Mouse (Mus musculus) midbrain, embryonic 15.5 days (tissue): ENCODE measurements around the gene Pigyl. TPM values are rescaled to one million over a fixed set of nuclear protein-coding genes. Genes with fewer than 3 reads are reported as not detected.
A peak's percentile ranks its signal among the peaks of the same experiment; 100 is the strongest.
"Not testable (repeated sequence)": the region's sequence is repeated elsewhere in the genome, so short reads cannot be mapped to it uniquely, and the experiment has no call there.

Experiments
- ATAC-seq: fragments of 200-750 bp; cut with Nextera tagmentation; replicated peaks from 2 replicates; pipeline ENCODE4 v1.8.0; 2017; ENCODE audit warnings: moderate TSS enrichment
- H3K27ac ChIP-seq: fragments of 300-500 bp; sonication (generic); 2 replicates; pipeline ENCODE4 v1.5.1; 2015; ENCODE audit warnings: mild to moderate bottlenecking, inconsistent platforms
- H3K27me3 ChIP-seq: fragments of 300-500 bp; sonication (generic); replicated peaks from 2 replicates; pipeline ENCODE4 v1.6.1; 2015; ENCODE audit warnings: inconsistent platforms
- H3K36me3 ChIP-seq: fragments of 300-500 bp; sonication (generic); replicated peaks from 2 replicates; pipeline ENCODE4 v1.6.1; 2015; ENCODE audit warnings: inconsistent platforms
- H3K4me1 ChIP-seq: fragments of 300-500 bp; sonication (generic); 2 replicates; pipeline ENCODE4 v1.6.1; 2015; ENCODE audit warnings: inconsistent platforms
- H3K4me2 ChIP-seq: fragments of 300-500 bp; sonication (generic); 2 replicates; pipeline ENCODE4 v1.6.1; 2015; ENCODE audit warnings: inconsistent platforms, mild to moderate bottlenecking, moderate library complexity
- H3K4me3 ChIP-seq: fragments of 300-500 bp; sonication (generic); 2 replicates; pipeline ENCODE4 v1.5.1; 2015; ENCODE audit warnings: mild to moderate bottlenecking, inconsistent platforms
- H3K9ac ChIP-seq: fragments of 300-500 bp; sonication (generic); 2 replicates; pipeline ENCODE4 v1.6.1; 2015; ENCODE audit warnings: mild to moderate bottlenecking, inconsistent platforms
- H3K9me3 ChIP-seq: fragments of 300-500 bp; sonication (generic); 2 replicates; pipeline ENCODE4 v1.6.1; 2016; ENCODE audit warnings: inconsistent platforms
- WGBS: fragments of 180-500 bp; shearing (Covaris S2); methylation state at CpG from one replicate; pipeline ENCODE4 v1.1.7; 2015; ENCODE audit warnings: mixed read lengths; 5-methylcytosine and 5-hydroxymethylcytosine counted together
- polyA plus RNA-seq: library from polyadenylated mRNA; unstranded; fragments of >200 nt; fragmentation: Nextera tagmentation; extraction: Ambion mirVana; gene quantifications from 2 replicates; pipeline ENCODE4 v1.2.1, GENCODE M21; 2015

Pigyl gene
- polyA plus RNA-seq, 1 experiment from 2014 or later = 85.7 TPM

GRCm38 (mm10) chr9:22144304-22144965 is 12.2 kb upstream of the Pigyl start:
- Histone ChIP-seq H3K4me3 (no peak overlapping the region), H3K9me3 (no peaks in the 10 kb centered on the region), H3K9ac (no peak overlapping the region), H3K27ac (no peak overlapping the region), H3K27me3 (no peaks in the 10 kb centered on the region), H3K4me1 (no peaks in the 10 kb centered on the region), H3K36me3 (no peaks in the 10 kb centered on the region), H3K4me2 (no peak overlapping the region)
- WGBS = 83% methylated on average over 8 of the region's 8 CpGs
- no peak for ATAC-seq

DNA sequence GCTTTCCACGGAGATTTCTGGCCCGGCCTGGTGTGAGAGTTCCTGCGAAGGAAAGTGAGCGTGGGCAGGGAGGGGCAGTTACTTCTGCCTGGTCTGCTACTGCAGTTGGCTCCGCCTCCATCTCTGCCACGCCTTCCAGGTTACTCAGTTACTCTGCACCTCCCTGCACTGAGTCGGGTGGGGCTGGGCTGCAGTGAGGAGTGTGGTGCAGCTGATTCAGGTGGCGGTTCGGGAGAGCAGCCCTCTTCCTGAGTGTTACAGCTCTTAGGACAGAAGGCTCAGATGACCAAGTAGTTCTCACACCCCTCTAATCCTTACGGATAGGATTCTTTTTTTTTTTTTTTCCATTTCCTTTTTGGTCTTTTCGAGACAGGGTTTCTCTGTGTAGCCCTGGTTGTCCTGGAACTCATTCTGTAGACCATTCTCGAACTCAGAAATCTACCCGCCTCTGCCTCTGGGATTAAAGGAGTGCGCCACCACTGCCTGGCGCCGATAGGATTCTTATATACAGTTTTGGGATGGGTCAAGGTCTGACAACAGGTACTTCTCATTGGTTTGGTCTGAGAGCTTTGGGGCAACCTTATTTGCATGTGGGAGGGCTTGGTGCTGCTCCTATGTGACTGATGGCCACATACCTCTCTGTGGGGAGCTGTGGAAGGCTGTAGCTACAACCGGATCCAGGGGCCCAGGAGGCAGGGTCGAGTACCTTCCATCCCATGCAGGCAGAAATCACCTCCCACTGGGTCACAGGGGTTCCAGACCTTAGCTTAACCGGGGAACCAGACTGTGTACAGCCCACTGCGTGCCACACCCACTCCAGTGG is 7.0 kb upstream of the Pigyl start:
- no peaks in the 10 kb centered on the region for H3K36me3 ChIP-seq
- H3K9ac ChIP-seq = no peak overlapping the region
- no peaks in the 10 kb centered on the region for H3K9me3 ChIP-seq
- no peaks in the 10 kb centered on the region for H3K4me1 ChIP-seq
- H3K4me3 ChIP-seq = no peak overlapping the region
- H3K27me3 ChIP-seq = no peaks in the 10 kb centered on the region
- no peak for ATAC-seq
- no peak overlapping the region for H3K4me2 ChIP-seq
- H3K27ac ChIP-seq = no peak overlapping the region
- 76% methylated on average over 20 of the region's 20 CpGs for WGBS

- H3K36me3 ChIP-seq, H3K4me1 ChIP-seq, H3K27me3 ChIP-seq, H3K4me2 ChIP-seq, H3K27ac ChIP-seq, H3K9me3 ChIP-seq, H3K4me3 ChIP-seq, ATAC-seq, H3K9ac ChIP-seq: not testable (repeated sequence)
- WGBS = 88% methylated on average over 7 of the region's 7 CpGs
Measured at GRCm38 (mm10) chr9:22150249-22150693, 6.4 kb upstream of the Pigyl start.

DNA sequence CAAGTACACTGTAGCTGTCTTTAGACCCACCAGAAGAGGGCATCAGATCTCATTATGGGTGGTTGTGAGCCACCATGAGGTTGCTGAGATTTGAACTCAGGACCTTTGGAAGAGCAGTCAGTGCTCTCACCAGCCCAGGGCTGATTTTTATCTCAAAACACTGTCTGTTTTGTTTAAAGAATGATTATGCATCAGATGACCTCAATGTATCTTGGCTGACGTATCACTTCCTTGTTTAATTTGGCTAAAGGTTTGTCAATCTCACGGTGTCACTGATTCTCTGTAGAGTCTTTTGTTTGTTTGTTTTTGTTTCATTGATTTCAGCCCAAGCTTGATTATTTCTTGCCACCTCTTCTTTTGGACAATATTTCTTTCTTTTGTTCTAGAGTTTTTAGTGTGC is 5.7 kb upstream of the Pigyl start:
- no peak overlapping the region for H3K9ac ChIP-seq
- no peak overlapping the region for H3K27ac ChIP-seq
- H3K4me3 ChIP-seq = no peak overlapping the region
- WGBS = 78% methylated on average over 2 of the region's 2 CpGs
- no peaks in the 10 kb centered on the region for H3K27me3 ChIP-seq
- no peak for ATAC-seq
- no peaks in the 10 kb centered on the region for H3K9me3 ChIP-seq
- H3K4me2 ChIP-seq = no peak overlapping the region
- H3K36me3 ChIP-seq = no peaks in the 10 kb centered on the region
- H3K4me1 ChIP-seq = peaks cover 4% of the 10 kb centered on the region; the same call in 1 of the 2 replicates

DNA sequence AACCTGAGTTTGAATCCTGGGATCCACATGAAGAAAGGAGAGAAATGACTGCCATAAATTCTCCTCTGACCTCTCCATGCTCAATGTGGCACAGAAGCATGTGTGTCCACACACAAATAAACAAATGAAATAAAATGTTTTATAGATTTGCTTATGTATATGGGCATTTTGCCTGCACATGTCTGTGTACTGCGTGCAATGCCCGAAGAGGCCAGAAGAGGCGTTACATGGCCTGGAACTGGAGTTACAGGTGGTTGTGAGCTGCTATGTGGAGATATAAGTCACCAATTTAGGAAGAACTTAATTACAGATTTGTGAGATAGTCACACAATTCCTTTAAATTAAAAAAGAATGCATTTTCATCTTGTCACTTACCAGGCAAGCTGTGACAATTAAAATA is 2.8 kb upstream of the Pigyl start:
- ATAC-seq = no peak
- WGBS = 92% methylated on average over 3 of the region's 3 CpGs
- H3K9me3 ChIP-seq = no peaks in the 10 kb centered on the region
- no peak overlapping the region for H3K27ac ChIP-seq
- H3K27me3 ChIP-seq = no peaks in the 10 kb centered on the region
- H3K36me3 ChIP-seq = no peaks in the 10 kb centered on the region
- no peak overlapping the region for H3K4me3 ChIP-seq
- peaks cover 19% of the 10 kb centered on the region for H3K4me1 ChIP-seq
- no peak overlapping the region for H3K4me2 ChIP-seq
- H3K9ac ChIP-seq = no peak overlapping the region

DNA sequence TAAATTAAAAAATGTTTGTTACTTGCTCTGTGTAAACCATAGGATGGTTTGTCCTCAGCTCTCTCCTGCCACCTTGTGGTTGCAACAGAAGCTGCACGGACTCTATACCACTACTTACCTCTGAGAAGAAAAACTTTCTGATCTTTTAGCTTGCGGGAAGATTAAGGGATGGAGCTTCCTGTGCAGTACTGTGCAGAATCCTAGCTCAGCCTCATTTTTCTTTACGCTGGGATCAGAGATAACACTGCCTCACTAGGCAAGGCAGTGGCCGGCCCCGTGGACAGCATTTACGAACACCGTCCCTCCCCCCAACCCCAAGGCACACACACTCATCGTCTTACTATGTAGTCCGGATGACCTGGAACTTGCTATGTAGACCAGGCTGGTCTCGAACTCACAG is 1.0 kb upstream of the Pigyl start:
- no peak overlapping the region for H3K27ac ChIP-seq
- no peaks in the 10 kb centered on the region for H3K27me3 ChIP-seq
- WGBS = 26% methylated on average over 10 of the region's 10 CpGs
- no peaks in the 10 kb centered on the region for H3K9me3 ChIP-seq
- no peak overlapping the region for H3K4me3 ChIP-seq
- no peak overlapping the region for H3K9ac ChIP-seq
- H3K4me1 ChIP-seq = peaks cover 19% of the 10 kb centered on the region
- peak; percentile 1; the same call in 1 of the 2 replicates for ATAC-seq
- H3K4me2 ChIP-seq = no peak overlapping the region
- H3K36me3 ChIP-seq = no peaks in the 10 kb centered on the region

- Histone ChIP-seq H3K27ac (peak overlapping the region; percentile 92), H3K9ac (peak overlapping the region; percentile 92), H3K4me1 (peaks cover 19% of the 10 kb centered on the region), H3K36me3 (no peaks in the 10 kb centered on the region), H3K9me3 (no peaks in the 10 kb centered on the region), H3K27me3 (no peaks in the 10 kb centered on the region), H3K4me2 (peak overlapping the region; percentile 65), H3K4me3 (peak overlapping the region; percentile 58)
- 70% methylated on average over 34 of the region's 34 CpGs for WGBS
- no peak for ATAC-seq
Measured at GRCm38 (mm10) chr9:22157516-22158265, 1.0 kb downstream of the Pigyl start.

GRCm38 (mm10) chr9:22161299-22161698 is 4.7 kb downstream of the Pigyl start:
- Histone ChIP-seq H3K4me1 (peaks cover 11% of the 10 kb centered on the region), H3K9ac (no peak overlapping the region), H3K27ac (no peak overlapping the region), H3K4me2 (no peak overlapping the region), H3K4me3 (no peak overlapping the region), H3K36me3 (no peaks in the 10 kb centered on the region), H3K9me3 (no peaks in the 10 kb centered on the region), H3K27me3 (no peaks in the 10 kb centered on the region)
- WGBS = 34% methylated on average over 6 of the region's 6 CpGs
- ATAC-seq = no peak

DNA sequence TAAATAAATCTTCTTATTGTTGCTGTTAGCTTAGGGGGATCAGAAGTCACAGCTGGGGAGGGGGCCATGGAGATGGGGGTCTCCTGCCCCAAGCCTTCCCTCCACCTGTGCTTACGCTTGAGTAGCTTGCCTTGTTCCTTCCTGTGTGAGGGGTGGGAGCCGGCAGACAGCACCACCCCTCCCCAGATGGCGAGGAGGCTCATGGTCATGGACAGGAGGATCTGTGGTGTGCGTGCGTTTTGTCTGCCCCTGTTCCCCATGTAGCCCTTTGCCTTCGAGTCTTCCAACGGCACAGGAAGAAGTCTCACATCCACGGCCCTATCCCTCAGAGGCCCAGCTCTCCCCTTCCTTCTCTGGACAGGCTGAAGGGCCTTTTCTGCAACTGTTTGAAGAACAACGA is 5.7 kb downstream of the Pigyl start:
- H3K27me3 ChIP-seq = no peaks in the 10 kb centered on the region
- no peak overlapping the region for H3K27ac ChIP-seq
- 82% methylated on average over 9 of the region's 9 CpGs for WGBS
- no peak overlapping the region for H3K9ac ChIP-seq
- H3K4me1 ChIP-seq = peaks cover 9% of the 10 kb centered on the region
- H3K9me3 ChIP-seq = no peaks in the 10 kb centered on the region
- no peaks in the 10 kb centered on the region for H3K36me3 ChIP-seq
- H3K4me3 ChIP-seq = no peak overlapping the region
- no peak for ATAC-seq
- no peak overlapping the region for H3K4me2 ChIP-seq

DNA sequence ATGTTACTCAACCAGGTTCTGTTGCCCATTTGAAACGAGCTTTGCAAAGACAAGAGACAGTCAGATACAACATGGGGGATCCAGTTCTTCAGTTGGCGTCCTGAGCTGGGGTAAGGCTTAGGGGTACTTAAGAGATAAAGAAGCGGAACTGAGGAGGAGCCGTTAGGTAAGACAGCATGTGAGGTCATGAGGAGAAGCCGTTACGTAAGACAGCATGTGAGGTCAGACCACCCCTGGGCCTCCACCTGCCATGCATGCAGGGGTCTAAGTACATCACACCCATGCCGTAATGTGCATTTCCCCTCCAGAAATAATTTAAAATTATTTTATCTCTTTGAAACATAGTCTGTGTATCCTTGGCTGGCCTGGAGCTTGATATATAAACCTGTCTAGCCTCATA is 6.3 kb downstream of the Pigyl start:
- Histone ChIP-seq H3K9ac (no peak overlapping the region), H3K4me3 (no peak overlapping the region), H3K27me3 (no peaks in the 10 kb centered on the region), H3K4me1 (peaks cover 3% of the 10 kb centered on the region), H3K27ac (no peak overlapping the region), H3K36me3 (no peaks in the 10 kb centered on the region), H3K4me2 (no peak overlapping the region), H3K9me3 (no peaks in the 10 kb centered on the region)
- 90% methylated on average over 7 of the region's 7 CpGs for WGBS
- ATAC-seq = no peak

- H3K4me3 ChIP-seq = peak overlapping the region; percentile 70
- peak overlapping the region; percentile 86 for H3K27ac ChIP-seq
- WGBS = 2% methylated on average over 53 of the region's 54 CpGs
- peak; percentile 91 for ATAC-seq
- no peaks in the 10 kb centered on the region for H3K9me3 ChIP-seq
- no peaks in the 10 kb centered on the region for H3K27me3 ChIP-seq
- H3K4me1 ChIP-seq = no peaks in the 10 kb centered on the region
- no peaks in the 10 kb centered on the region for H3K36me3 ChIP-seq
- H3K9ac ChIP-seq = peak overlapping the region; percentile 78
- peak overlapping the region; percentile 86 for H3K4me2 ChIP-seq
Measured at GRCm38 (mm10) chr9:22164711-22165668, 8.3 kb downstream of the Pigyl start.
